Mouse (Mus musculus) forebrain, postnatal 0 days (tissue): ENCODE results near the gene Ptpdc1. TPM values are rescaled to one million over a fixed set of nuclear protein-coding genes. Genes with fewer than 3 reads are reported as not detected.

Source experiments
- ATAC-seq: fragments of 200-750 bp; cut with Nextera tagmentation; 2 replicates; pipeline ENCODE4 v1.8.0; 2017; ENCODE audit warnings: mild to moderate bottlenecking, moderate library complexity
- DNase-seq: peaks from one replicate; pipeline ENCODE4 v3.0.0-alpha.2; 2015
- H3K27ac ChIP-seq: fragments of 300-500 bp; sonication (generic); 2 replicates; pipeline ENCODE4 v1.5.1; 2014; ENCODE audit warnings: low read depth, mild to moderate bottlenecking, antibody characterized with exemption, low read length, moderate library complexity, mixed read lengths
- H3K27me3 ChIP-seq: fragments of 300-500 bp; sonication (generic); 2 replicates; pipeline ENCODE4 v1.6.1; 2014; ENCODE audit warnings: mild to moderate bottlenecking, low read length, mixed read lengths; ENCODE audit not compliant: insufficient read depth
- H3K36me3 ChIP-seq: fragments of 300-500 bp; sonication (generic); 2 replicates; pipeline ENCODE4 v1.6.1; 2014; ENCODE audit warnings: mild to moderate bottlenecking, moderate library complexity; ENCODE audit not compliant: insufficient read depth
- H3K4me1 ChIP-seq: fragments of 300-500 bp; sonication (generic); 2 replicates; pipeline ENCODE4 v1.6.1; 2014; ENCODE audit warnings: antibody characterized with exemption; ENCODE audit not compliant: insufficient read depth
- H3K4me2 ChIP-seq: fragments of 300-500 bp; sonication (generic); 2 replicates; pipeline ENCODE4 v1.6.1; 2014; ENCODE audit warnings: low read depth, mild to moderate bottlenecking, moderate library complexity
- H3K4me3 ChIP-seq: fragments of 300-500 bp; sonication (generic); 2 replicates; pipeline ENCODE4 v1.5.1; 2014; ENCODE audit warnings: low read depth, low read length, mixed read lengths
- H3K9ac ChIP-seq: fragments of 300-500 bp; sonication (generic); 2 replicates; pipeline ENCODE4 v1.6.1; 2014; ENCODE audit warnings: mild to moderate bottlenecking
- H3K9me3 ChIP-seq: fragments of 300-500 bp; sonication (generic); 2 replicates; pipeline ENCODE4 v1.6.1; 2016; ENCODE audit warnings: low read length
- CTCF ChIP-seq: sonication (generic); IDR thresholded peaks from 2 replicates; pipeline ENCODE4 v1.5.1; 2016; ENCODE audit warnings: antibody characterized with exemption, control low read depth, low read depth
- WGBS: fragments of 180-500 bp; shearing (Covaris S2); extraction: QIAGEN DNeasy Blood & Tissue Kit; methylation state at CpG from one replicate; pipeline ENCODE4 v1.1.7; 2014; 5-methylcytosine and 5-hydroxymethylcytosine counted together
- polyA plus RNA-seq: library from polyadenylated mRNA; unstranded; fragments of >200 nt; fragmentation: Nextera tagmentation; extraction: Ambion mirVana; gene quantifications from 2 replicates; pipeline ENCODE4 v1.2.1, GENCODE M21; 2015
- total RNA-seq: library from RNA; depleted of rRNA; stranded (reverse); fragments of >200 nt; gene quantifications from 2 replicates; pipeline ENCODE4 v1.2.3, GENCODE M21; 2014

Gene Ptpdc1
- total and polyA plus RNA-seq, 2 experiments from 2014 or later: 12.4 to 36.4 TPM

- Histone ChIP-seq H3K9ac (no peak overlapping the region), H3K9me3 (no peaks in the 10 kb centered on the region), H3K4me2 (no peak overlapping the region), H3K27ac (no peak overlapping the region), H3K4me1 (no peaks in the 10 kb centered on the region), H3K4me3 (no peak overlapping the region), H3K27me3 (no peaks in the 10 kb centered on the region), H3K36me3 (peaks cover 8% of the 10 kb centered on the region; the same call in 1 of the 2 replicates)
- TF ChIP-seq CTCF: no peak
- 84% methylated on average over 6 of the region's 6 CpGs for WGBS
- ATAC-seq (no peak), DNase-seq (no peak)
Observed at GRCm38 (mm10) chr13:48574718-48575117, 50.7 kb downstream of the Ptpdc1 start.

GRCm38 (mm10) chr13:48573525-48574355 is 51.7 kb downstream of the Ptpdc1 start:
- 59% methylated on average over 19 of the region's 19 CpGs for WGBS

GRCm38 (mm10) chr13:48572127-48572526 is 53.3 kb downstream of the Ptpdc1 start:
- no peak overlapping the region for H3K27ac ChIP-seq
- 72% methylated on average over 1 of the region's 1 CpGs for WGBS
- peak; percentile 43; the same call in 1 of the 2 replicates for ATAC-seq

More at GRCm38 (mm10) chr13:48573525-48574355, 51.7 kb downstream of the Ptpdc1 start:
- peak; percentile 53 for ATAC-seq
- no peak overlapping the region for H3K4me2 ChIP-seq
- DNase-seq: no peak
- peak overlapping the region; percentile 45; the same call in 1 of the 2 replicates for H3K27ac ChIP-seq
- no peak for TF ChIP-seq CTCF
- H3K36me3 ChIP-seq: peaks cover 8% of the 10 kb centered on the region; the same call in 1 of the 2 replicates
- H3K27me3 ChIP-seq: no peaks in the 10 kb centered on the region
- H3K4me1 ChIP-seq: no peaks in the 10 kb centered on the region
- no peak overlapping the region for H3K4me3 ChIP-seq
- H3K9ac ChIP-seq: no peak overlapping the region
- no peaks in the 10 kb centered on the region for H3K9me3 ChIP-seq

GRCm38 (mm10) chr13:48571298-48571697 is 54.2 kb downstream of the Ptpdc1 start:
- DNase-seq (no peak), ATAC-seq (no peak)
- Histone ChIP-seq H3K9ac (no peak overlapping the region), H3K36me3 (no peaks in the 10 kb centered on the region), H3K4me3 (no peak overlapping the region), H3K27me3 (no peaks in the 10 kb centered on the region), H3K4me2 (no peak overlapping the region), H3K9me3 (no peaks in the 10 kb centered on the region), H3K27ac (no peak overlapping the region), H3K4me1 (0 out of 2 replicates have a peak, but pooled peaks cover 2% of the 10 kb centered on the region)
- TF ChIP-seq CTCF: no peak
- 84% methylated on average over 5 of the region's 5 CpGs for WGBS

More at GRCm38 (mm10) chr13:48572127-48572526, 53.3 kb downstream of the Ptpdc1 start:
- Histone ChIP-seq H3K9me3 (no peaks in the 10 kb centered on the region), H3K4me2 (no peak overlapping the region), H3K4me1 (no peaks in the 10 kb centered on the region), H3K9ac (no peak overlapping the region), H3K4me3 (no peak overlapping the region), H3K36me3 (no peaks in the 10 kb centered on the region), H3K27me3 (no peaks in the 10 kb centered on the region)
- DNase-seq: peak; percentile 66
- TF ChIP-seq CTCF: peak; percentile 91

- no peak for ATAC-seq
- no peak for TF ChIP-seq CTCF
- Histone ChIP-seq H3K36me3 (no peaks in the 10 kb centered on the region), H3K27ac (no peak overlapping the region), H3K4me2 (no peak overlapping the region), H3K9ac (no peak overlapping the region), H3K4me3 (no peak overlapping the region), H3K9me3 (no peaks in the 10 kb centered on the region), H3K4me1 (0 out of 2 replicates have a peak, but pooled peaks cover 5% of the 10 kb centered on the region), H3K27me3 (no peaks in the 10 kb centered on the region)
- no peak for DNase-seq
- WGBS: 86% methylated on average over 5 of the region's 5 CpGs
Observed at GRCm38 (mm10) chr13:48569576-48570132, 55.8 kb downstream of the Ptpdc1 start.

GRCm38 (mm10) chr13:48567646-48568045 is 57.8 kb downstream of the Ptpdc1 start:
- 0 out of 2 replicates have a peak, but pooled peaks cover 5% of the 10 kb centered on the region for H3K4me1 ChIP-seq
- H3K27ac ChIP-seq: no peak overlapping the region
- DNase-seq (no peak), ATAC-seq (no peak)
- no peaks in the 10 kb centered on the region for H3K9me3 ChIP-seq
- 83% methylated on average over 3 of the region's 3 CpGs for WGBS
- no peak for TF ChIP-seq CTCF
- no peak overlapping the region for H3K4me2 ChIP-seq
- H3K27me3 ChIP-seq: no peaks in the 10 kb centered on the region
- no peaks in the 10 kb centered on the region for H3K36me3 ChIP-seq
- H3K9ac ChIP-seq: no peak overlapping the region
- no peak overlapping the region for H3K4me3 ChIP-seq
